Mouse (Mus musculus) forebrain, postnatal 0 days (tissue): ENCODE data around the gene H2-Ob. TPM values are rescaled to one million over a fixed set of nuclear protein-coding genes. Genes with fewer than 3 reads are reported as not detected.
"Not testable (repeated sequence)": the region's sequence is repeated elsewhere in the genome, so short reads cannot be mapped to it uniquely, and the experiment has no call there.

Experiments used
- ATAC-seq: fragments of 200-750 bp; cut with Nextera tagmentation; 2 replicates; pipeline ENCODE4 v1.8.0; 2017; ENCODE audit warnings: mild to moderate bottlenecking, moderate library complexity
- DNase-seq: peaks from one replicate; pipeline ENCODE4 v3.0.0-alpha.2; 2015
- H3K27ac ChIP-seq: fragments of 300-500 bp; sonication (generic); 2 replicates; pipeline ENCODE4 v1.5.1; 2014; ENCODE audit warnings: low read depth, mild to moderate bottlenecking, antibody characterized with exemption, low read length, moderate library complexity, mixed read lengths
- H3K27me3 ChIP-seq: fragments of 300-500 bp; sonication (generic); 2 replicates; pipeline ENCODE4 v1.6.1; 2014; ENCODE audit warnings: mild to moderate bottlenecking, low read length, mixed read lengths; ENCODE audit not compliant: insufficient read depth
- H3K36me3 ChIP-seq: fragments of 300-500 bp; sonication (generic); 2 replicates; pipeline ENCODE4 v1.6.1; 2014; ENCODE audit warnings: mild to moderate bottlenecking, moderate library complexity; ENCODE audit not compliant: insufficient read depth
- H3K4me1 ChIP-seq: fragments of 300-500 bp; sonication (generic); 2 replicates; pipeline ENCODE4 v1.6.1; 2014; ENCODE audit warnings: antibody characterized with exemption; ENCODE audit not compliant: insufficient read depth
- H3K4me2 ChIP-seq: fragments of 300-500 bp; sonication (generic); 2 replicates; pipeline ENCODE4 v1.6.1; 2014; ENCODE audit warnings: low read depth, mild to moderate bottlenecking, moderate library complexity
- H3K4me3 ChIP-seq: fragments of 300-500 bp; sonication (generic); 2 replicates; pipeline ENCODE4 v1.5.1; 2014; ENCODE audit warnings: low read depth, low read length, mixed read lengths
- H3K9ac ChIP-seq: fragments of 300-500 bp; sonication (generic); 2 replicates; pipeline ENCODE4 v1.6.1; 2014; ENCODE audit warnings: mild to moderate bottlenecking
- H3K9me3 ChIP-seq: fragments of 300-500 bp; sonication (generic); 2 replicates; pipeline ENCODE4 v1.6.1; 2016; ENCODE audit warnings: low read length
- CTCF ChIP-seq: sonication (generic); IDR thresholded peaks from 2 replicates; pipeline ENCODE4 v1.5.1; 2016; ENCODE audit warnings: antibody characterized with exemption, control low read depth, low read depth
- WGBS: fragments of 180-500 bp; shearing (Covaris S2); extraction: QIAGEN DNeasy Blood & Tissue Kit; methylation state at CpG from one replicate; pipeline ENCODE4 v1.1.7; 2014; 5-methylcytosine and 5-hydroxymethylcytosine counted together
- polyA plus RNA-seq: library from polyadenylated mRNA; unstranded; fragments of >200 nt; fragmentation: Nextera tagmentation; extraction: Ambion mirVana; gene quantifications from 2 replicates; pipeline ENCODE4 v1.2.1, GENCODE M21; 2015
- total RNA-seq: library from RNA; depleted of rRNA; stranded (reverse); fragments of >200 nt; gene quantifications from 2 replicates; pipeline ENCODE4 v1.2.3, GENCODE M21; 2014

The H2-Ob gene
- total and polyA plus RNA-seq, 2 experiments from 2014 or later = 0.10 to 0.36 TPM

GRCm38 (mm10) chr17:34215176-34215575 is 23.5 kb upstream of the H2-Ob start:
- no peaks in the 10 kb centered on the region for H3K9me3 ChIP-seq
- ATAC-seq = no peak
- no peak overlapping the region for H3K4me3 ChIP-seq
- H3K27me3 ChIP-seq = peaks cover 22% of the 10 kb centered on the region
- no peak overlapping the region for H3K27ac ChIP-seq
- WGBS = 84% methylated on average over 12 of the region's 12 CpGs
- H3K9ac ChIP-seq = no peak overlapping the region
- no peak for TF ChIP-seq CTCF
- no peak overlapping the region for H3K4me2 ChIP-seq
- H3K36me3 ChIP-seq = no peaks in the 10 kb centered on the region
- H3K4me1 ChIP-seq = no peaks in the 10 kb centered on the region
- DNase-seq = no peak

GRCm38 (mm10) chr17:34217216-34217928 is 21.3 kb upstream of the H2-Ob start:
- H3K4me2 ChIP-seq = no peak overlapping the region
- H3K36me3 ChIP-seq = no peaks in the 10 kb centered on the region
- no peak overlapping the region for H3K9ac ChIP-seq
- no peak overlapping the region for H3K4me3 ChIP-seq
- no peak for TF ChIP-seq CTCF
- no peaks in the 10 kb centered on the region for H3K9me3 ChIP-seq
- H3K27me3 ChIP-seq = peaks cover 11% of the 10 kb centered on the region; the same call in 1 of the 2 replicates
- no peak overlapping the region for H3K27ac ChIP-seq
- WGBS = 88% methylated on average over 8 of the region's 8 CpGs
- no peak for DNase-seq
- no peaks in the 10 kb centered on the region for H3K4me1 ChIP-seq
- no peak for ATAC-seq

GRCm38 (mm10) chr17:34217986-34218385 is 20.7 kb upstream of the H2-Ob start:
- DNase-seq (no peak), ATAC-seq (no peak)
- no peaks in the 10 kb centered on the region for H3K4me1 ChIP-seq
- H3K9ac ChIP-seq = no peak overlapping the region
- peaks cover 8% of the 10 kb centered on the region; the same call in 1 of the 2 replicates for H3K27me3 ChIP-seq
- H3K9me3 ChIP-seq = no peaks in the 10 kb centered on the region
- no peaks in the 10 kb centered on the region for H3K36me3 ChIP-seq
- no peak overlapping the region for H3K4me3 ChIP-seq
- WGBS = 86% methylated on average over 5 of the region's 5 CpGs
- no peak overlapping the region for H3K4me2 ChIP-seq
- H3K27ac ChIP-seq = no peak overlapping the region
- TF ChIP-seq CTCF = no peak

GRCm38 (mm10) chr17:34218675-34219074 is 20.0 kb upstream of the H2-Ob start:
- no peak for TF ChIP-seq CTCF

GRCm38 (mm10) chr17:34219096-34219495 is 19.6 kb upstream of the H2-Ob start:
- not testable (repeated sequence) for H3K4me3 ChIP-seq, H3K9ac ChIP-seq, H3K36me3 ChIP-seq, H3K9me3 ChIP-seq, H3K27ac ChIP-seq, ATAC-seq, H3K4me2 ChIP-seq, DNase-seq, H3K4me1 ChIP-seq, H3K27me3 ChIP-seq
- peak; percentile 58 for TF ChIP-seq CTCF
- WGBS = 90% methylated on average over 7 of the region's 11 CpGs

More at GRCm38 (mm10) chr17:34218675-34219074, 20.0 kb upstream of the H2-Ob start:
- H3K36me3 ChIP-seq = no peaks in the 10 kb centered on the region
- H3K27ac ChIP-seq = no peak overlapping the region
- peaks cover 3% of the 10 kb centered on the region; the same call in 1 of the 2 replicates for H3K27me3 ChIP-seq
- H3K4me3 ChIP-seq = no peak overlapping the region
- H3K9ac ChIP-seq = no peak overlapping the region
- whole genome bisulfite sequencing = 61% methylated on average over 11 of the region's 11 CpGs
- H3K4me1 ChIP-seq = no peaks in the 10 kb centered on the region
- ATAC-seq (no peak), DNase-seq (no peak)
- no peak overlapping the region for H3K4me2 ChIP-seq
- no peaks in the 10 kb centered on the region for H3K9me3 ChIP-seq

- not testable (repeated sequence) for H3K9me3 ChIP-seq, H3K9ac ChIP-seq, H3K27me3 ChIP-seq, H3K4me1 ChIP-seq, DNase-seq, H3K4me3 ChIP-seq, H3K4me2 ChIP-seq, H3K27ac ChIP-seq, ATAC-seq, H3K36me3 ChIP-seq
- 92% methylated on average over 3 of the region's 7 CpGs for WGBS
Measured at GRCm38 (mm10) chr17:34219801-34220200, 18.9 kb upstream of the H2-Ob start.

GRCm38 (mm10) chr17:34220401-34220800 is 18.3 kb upstream of the H2-Ob start:
- H3K27ac ChIP-seq, DNase-seq, ATAC-seq, H3K36me3 ChIP-seq, H3K27me3 ChIP-seq, H3K9me3 ChIP-seq, H3K9ac ChIP-seq, H3K4me2 ChIP-seq, H3K4me3 ChIP-seq, H3K4me1 ChIP-seq: not testable (repeated sequence)
- 100% methylated on average over 3 of the region's 16 CpGs for WGBS
